Mouse (Mus musculus) small intestine, adult 2 months (tissue): Measurements from ENCODE around the gene Nipsnap1. TPM values are rescaled to one million over a fixed set of nuclear protein-coding genes. Genes with fewer than 3 reads are reported as not detected.
A peak's percentile ranks its signal among the peaks of the same experiment; 100 is the strongest.

Experiments
- H3K27ac ChIP-seq: fragments of 200-500 bp; 2 replicates; pipeline ENCODE4 v1.5.1; 2012; ENCODE audit warnings: low read depth, low read length, control low read depth, inconsistent platforms; ENCODE audit not compliant: insufficient read depth
- H3K27me3 ChIP-seq: fragments of 200-500 bp; 2 replicates; pipeline ENCODE4 v1.6.1; 2012; ENCODE audit warnings: mild to moderate bottlenecking, moderate library complexity, low read length, inconsistent platforms; ENCODE audit not compliant: control insufficient read depth, insufficient read depth
- H3K36me3 ChIP-seq: fragments of 200-500 bp; 2 replicates; pipeline ENCODE4 v1.6.1; 2012; ENCODE audit warnings: mild to moderate bottlenecking, low read length, control low read depth, inconsistent platforms; ENCODE audit not compliant: control insufficient read depth, insufficient read depth
- H3K4me1 ChIP-seq: fragments of 200-500 bp; 2 replicates; pipeline ENCODE4 v1.6.1; 2012; ENCODE audit warnings: low read length, inconsistent platforms, mixed read lengths; ENCODE audit not compliant: control insufficient read depth, insufficient read depth, insufficient read length
- H3K4me3 ChIP-seq: fragments of 200-500 bp; 2 replicates; pipeline ENCODE4 v1.5.1; 2012; ENCODE audit warnings: low read depth, mild to moderate bottlenecking, control low read depth, inconsistent platforms, low read length, moderate library complexity
- CTCF ChIP-seq: fragments of 200-500 bp; IDR thresholded peaks from 2 replicates; pipeline ENCODE4 v1.5.1; 2012; ENCODE audit warnings: low read depth, mild to moderate bottlenecking, control low read depth, inconsistent platforms, low read length, moderate library complexity, mixed read lengths; ENCODE audit not compliant: insufficient replicate concordance, insufficient read length; ENCODE audit errors: extremely low read depth
- POLR2A ChIP-seq: fragments of 200-500 bp; IDR thresholded peaks from 2 replicates; pipeline ENCODE4 v1.6.1; 2012; ENCODE audit warnings: low read depth, mild to moderate bottlenecking, control low read depth, inconsistent platforms, low read length, moderate library complexity
- WGBS: fragments of 180-500 bp; shearing (Covaris S2); methylation state at CpG from one replicate; pipeline ENCODE4 v1.1.7; 2018; 5-methylcytosine and 5-hydroxymethylcytosine counted together
- polyA plus RNA-seq: library from polyadenylated mRNA; depleted of rRNA; stranded (reverse); fragments of >200 nt; gene quantifications from 2 replicates; pipeline ENCODE4 v1.2.3, GENCODE M21; 2012

Nipsnap1 gene
- polyA plus RNA-seq, 1 experiment = 43.4 TPM

DNA sequence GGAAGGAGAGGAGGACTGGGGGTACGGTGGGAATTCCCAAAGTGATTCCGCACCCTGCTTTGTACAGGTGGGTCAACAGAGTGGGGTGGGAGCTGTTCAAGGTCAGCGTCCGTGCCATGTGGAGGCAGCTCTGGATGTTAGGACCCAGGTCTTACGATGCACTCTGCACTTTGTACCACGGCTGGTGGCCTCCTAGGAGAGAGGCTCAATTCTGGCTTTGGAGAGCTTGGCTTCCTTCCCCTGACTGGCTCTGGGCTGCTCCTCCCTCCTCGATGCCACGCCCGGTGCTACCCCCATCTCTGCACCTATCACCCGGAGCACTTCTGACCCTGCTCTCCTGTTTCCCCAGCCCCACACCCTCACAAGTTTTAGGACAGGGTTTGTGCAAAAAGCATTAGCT lies 800 bp downstream of the Nipsnap1 start:
- 11% methylated on average over 10 of the region's 10 CpGs for WGBS
- no peak for TF ChIP-seq CTCF
- no peak for TF ChIP-seq POLR2A
- Histone ChIP-seq H3K4me1 (peaks cover 8% of the 10 kb centered on the region; the same call in 1 of the 2 replicates), H3K27ac (no peak overlapping the region), H3K27me3 (no peaks in the 10 kb centered on the region), H3K36me3 (no peaks in the 10 kb centered on the region), H3K4me3 (peak overlapping the region; percentile 90)

DNA sequence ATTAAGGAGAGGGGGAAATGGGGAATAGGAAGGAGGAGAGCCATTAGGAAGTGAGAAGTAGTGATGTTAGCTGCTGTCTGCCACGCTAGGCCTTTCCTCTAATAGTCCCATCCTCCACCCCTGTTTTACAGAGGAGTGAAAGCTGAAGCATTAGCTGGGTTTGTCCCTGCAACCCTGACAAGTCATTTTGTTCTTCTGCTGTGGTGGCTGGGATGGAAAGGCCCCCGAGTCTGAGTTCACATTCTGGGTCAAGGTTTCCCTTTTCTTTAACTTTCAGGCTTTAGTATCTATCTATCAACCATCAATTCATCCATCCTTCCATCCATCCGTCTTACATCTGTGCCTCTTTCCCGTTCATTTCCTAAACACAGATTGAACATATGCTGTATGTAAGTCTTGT lies 7.3 kb downstream of the Nipsnap1 start:
- Histone ChIP-seq H3K4me3 (no peak overlapping the region), H3K4me1 (peaks cover 8% of the 10 kb centered on the region), H3K36me3 (no peaks in the 10 kb centered on the region), H3K27ac (no peak overlapping the region), H3K27me3 (no peaks in the 10 kb centered on the region)
- 79% methylated on average over 4 of the region's 4 CpGs for WGBS
- no peak for TF ChIP-seq POLR2A
- no peak for TF ChIP-seq CTCF

DNA sequence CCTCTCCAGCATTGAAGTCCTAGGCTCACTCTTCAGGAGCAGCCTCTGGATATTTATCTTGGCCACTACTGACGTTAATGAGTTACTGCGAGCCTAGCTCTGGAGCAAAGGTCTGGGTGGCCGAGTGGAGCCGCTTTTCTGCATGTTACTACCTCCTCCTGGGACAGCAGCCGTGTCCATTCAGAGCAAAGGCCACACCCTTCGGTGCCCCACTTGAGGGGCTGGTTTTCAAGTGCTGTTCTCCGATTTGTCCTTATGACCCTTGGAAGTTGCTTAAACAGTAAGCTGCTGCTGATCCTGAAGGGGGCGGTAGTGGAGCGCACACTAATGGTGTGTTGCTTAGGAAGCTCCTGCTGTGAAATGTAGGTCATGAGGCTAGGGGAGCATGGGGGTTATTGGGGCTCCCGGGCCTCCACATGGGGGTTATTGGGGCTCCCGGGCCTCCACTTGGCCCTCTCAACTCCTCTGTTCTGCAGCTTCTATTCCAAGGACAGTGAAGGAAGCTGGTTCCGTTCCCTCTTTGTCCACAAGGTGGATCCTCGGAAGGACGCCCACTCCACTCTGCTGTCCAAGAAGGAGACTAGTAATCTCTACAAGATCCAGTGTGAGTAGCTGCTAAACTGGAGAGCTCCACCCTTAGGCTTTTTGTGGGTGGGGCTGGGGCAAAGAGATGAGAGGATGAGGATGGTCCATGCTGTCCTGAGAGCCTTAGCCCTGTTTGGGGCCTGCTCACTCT lies 9.3 kb downstream of the Nipsnap1 start:
- WGBS = 13% methylated on average over 14 of the region's 14 CpGs
- no peaks in the 10 kb centered on the region for H3K27me3 ChIP-seq
- H3K4me1 ChIP-seq = peaks cover 8% of the 10 kb centered on the region
- TF ChIP-seq POLR2A (no peak), CTCF (peak; percentile 65; the same call in 1 of the 2 replicates)
- H3K27ac ChIP-seq = peak overlapping the region; percentile 42; the same call in 1 of the 2 replicates
- peak overlapping the region; percentile 5; the same call in 1 of the 2 replicates for H3K4me3 ChIP-seq
- no peaks in the 10 kb centered on the region for H3K36me3 ChIP-seq

DNA sequence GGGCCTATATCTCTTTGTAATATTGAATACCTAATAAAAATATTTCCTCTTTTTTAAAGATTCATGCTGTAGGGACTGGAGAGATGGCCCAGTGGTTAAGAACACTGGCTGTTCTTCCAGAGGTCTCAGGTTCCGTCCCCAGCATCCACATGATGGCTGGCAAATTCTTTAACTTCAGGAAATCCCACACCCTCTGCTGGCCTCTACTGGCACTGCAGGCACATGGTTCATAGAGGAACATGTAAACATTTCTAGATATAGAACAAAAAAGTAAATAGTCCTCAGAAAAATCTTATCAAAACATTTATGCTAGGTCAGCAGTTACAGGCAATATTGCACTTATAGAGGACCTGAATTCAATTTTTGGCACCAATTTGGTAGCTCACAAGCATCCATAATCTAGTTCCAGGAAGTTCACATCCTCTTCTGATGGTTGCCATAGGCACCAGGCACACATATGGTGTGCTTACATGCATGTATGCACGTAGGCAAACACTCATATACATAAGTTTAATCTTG lies 11.7 kb downstream of the Nipsnap1 start:
- no peaks in the 10 kb centered on the region for H3K27me3 ChIP-seq
- TF ChIP-seq CTCF (peak; percentile 64; the same call in 1 of the 2 replicates), POLR2A (no peak)
- no peak overlapping the region for H3K27ac ChIP-seq
- 67% methylated on average over 2 of the region's 2 CpGs for WGBS
- H3K36me3 ChIP-seq = peaks cover 7% of the 10 kb centered on the region; the same call in 1 of the 2 replicates
- no peak overlapping the region for H3K4me3 ChIP-seq
- peaks cover 8% of the 10 kb centered on the region for H3K4me1 ChIP-seq

DNA sequence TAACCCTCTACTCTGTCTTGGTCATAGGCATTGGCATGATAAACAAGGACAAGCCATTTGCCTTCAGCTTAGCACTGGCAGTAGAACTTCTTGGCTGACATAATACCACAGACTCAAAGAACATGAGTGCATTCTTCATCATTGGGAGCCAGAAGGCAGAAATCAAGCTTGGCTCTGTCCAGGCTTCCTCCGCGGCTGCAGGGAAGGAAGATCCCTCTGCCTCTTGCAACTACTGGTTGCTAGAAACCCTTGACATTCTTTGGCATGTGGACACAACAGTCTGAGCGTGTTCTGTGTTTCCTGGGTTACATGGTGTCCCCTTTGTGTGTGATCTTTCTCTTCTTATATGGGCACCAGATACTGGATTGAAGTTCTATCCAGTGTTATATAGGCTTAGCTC lies 13.2 kb downstream of the Nipsnap1 start:
- Histone ChIP-seq H3K27ac (no peak overlapping the region), H3K27me3 (no peaks in the 10 kb centered on the region), H3K4me1 (peaks cover 8% of the 10 kb centered on the region), H3K36me3 (peaks cover 9% of the 10 kb centered on the region), H3K4me3 (no peak overlapping the region)
- 90% methylated on average over 3 of the region's 3 CpGs for WGBS
- TF ChIP-seq CTCF (no peak), POLR2A (no peak)

DNA sequence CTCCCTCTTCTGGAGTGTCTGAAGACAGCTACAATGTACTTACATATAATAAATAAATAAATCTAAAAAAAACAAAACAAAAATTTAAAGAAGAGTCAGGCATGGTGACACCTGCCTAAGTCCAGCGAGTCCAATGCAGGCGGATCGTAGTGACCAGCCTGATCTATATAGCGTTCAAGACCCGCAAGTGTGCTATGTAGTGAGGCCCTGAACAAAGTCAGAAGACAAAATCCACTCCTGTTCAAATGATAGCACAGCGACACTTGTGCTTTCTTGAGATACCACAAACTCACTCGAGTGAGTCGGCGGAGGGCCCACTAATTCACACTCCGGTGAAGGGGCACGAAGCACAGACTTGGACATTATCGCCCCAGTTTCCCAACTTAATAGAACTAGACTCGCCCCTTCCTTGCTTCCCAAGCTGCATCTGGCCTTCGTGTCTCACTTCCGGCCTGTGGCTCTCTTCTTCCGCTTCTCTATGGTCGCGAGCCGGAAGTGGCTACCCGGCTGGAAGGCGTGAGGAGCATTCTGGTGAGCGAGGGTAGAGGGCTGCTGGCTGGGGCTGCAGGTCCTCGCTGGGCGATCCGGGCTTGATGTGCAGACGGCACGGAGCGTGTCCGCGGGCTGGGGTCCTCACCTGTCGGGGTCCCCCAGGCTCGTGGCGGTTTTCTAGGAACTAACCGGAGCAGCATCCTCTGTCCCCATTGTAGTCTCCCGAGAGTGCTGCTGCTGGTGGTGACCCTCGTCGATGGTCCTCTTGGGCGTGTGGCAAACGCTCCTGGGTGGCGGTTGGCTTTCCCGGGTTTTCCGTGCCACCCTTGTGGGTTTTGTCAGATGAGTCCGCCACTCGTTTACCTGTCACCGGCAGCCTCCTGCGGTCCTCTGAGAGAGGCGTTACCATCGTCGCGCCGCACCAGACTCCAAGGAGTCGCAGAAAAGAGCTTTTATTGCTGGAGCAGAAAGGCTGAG lies 21.4 kb downstream of the Nipsnap1 start, which contains the start of gene Thoc5:
TSS of gene Thoc5 (plus strand) at position 473 of the 969 bp plus-strand sequence.
- Histone ChIP-seq H3K36me3 (peaks cover 8% of the 10 kb centered on the region), H3K4me1 (no peaks in the 10 kb centered on the region), H3K27me3 (no peaks in the 10 kb centered on the region), H3K27ac (peak within 1 kb of the TSS; percentile 53), H3K4me3 (peak within 1 kb of the TSS; percentile 90)
- under 1% methylated on average over 52 of the region's 52 CpGs for WGBS
- TF ChIP-seq POLR2A (peak; percentile 73), CTCF (no peak; the same call in 1 of the 2 replicates)

DNA sequence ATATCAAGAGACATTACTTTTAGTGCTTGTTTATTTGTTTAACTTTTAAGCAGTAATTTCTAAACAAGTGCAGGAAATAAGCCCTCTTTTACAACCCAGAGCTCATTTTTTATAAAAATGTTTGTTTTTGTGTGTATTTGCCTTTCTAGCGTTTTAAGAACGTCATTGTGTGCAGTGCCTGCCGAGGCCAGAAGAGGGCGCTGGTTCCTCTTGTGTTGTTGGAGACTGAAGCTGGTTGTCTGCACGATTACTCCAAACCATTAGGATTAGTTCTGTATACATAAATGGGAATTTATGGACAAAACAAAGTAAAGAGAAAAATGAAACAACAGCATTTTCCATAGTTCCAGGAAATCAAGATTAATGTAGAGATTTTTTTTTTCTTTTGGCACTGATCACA lies 26.7 kb downstream of the Nipsnap1 start:
- Histone ChIP-seq H3K27me3 (no peaks in the 10 kb centered on the region), H3K36me3 (peaks cover 37% of the 10 kb centered on the region), H3K4me1 (no peaks in the 10 kb centered on the region), H3K27ac (no peak overlapping the region), H3K4me3 (no peak overlapping the region)
- no peak for TF ChIP-seq POLR2A
- peak; percentile 61; the same call in 1 of the 2 replicates for TF ChIP-seq CTCF
- 80% methylated on average over 5 of the region's 5 CpGs for WGBS
